Mouse (Mus musculus): ENCODE measurements around the gene Mrpl22. TPM values are rescaled to one million over a fixed set of nuclear protein-coding genes. Genes with fewer than 3 reads are reported as not detected.
A peak's percentile ranks its signal among the peaks of the same experiment; 100 is the strongest.

Gene Mrpl22
- polyA plus RNA-seq, 1 experiment from 2014 or later, result 81.7 TPM

GRCm38 (mm10) chr11:58132026-58132425 lies 39.4 kb upstream of the Mrpl22 start:
- Histone ChIP-seq H3K27ac (ENCODE audit: low read length) (no peak overlapping the region), H3K4me1 (ENCODE audit: insufficient read depth, low read depth, low read length) (no peaks in the 10 kb centered on the region), H3K9ac (replicated peaks; ENCODE audit: low read depth) (no peak overlapping the region), H3K36me3 (ENCODE audit: insufficient read depth, low read length) (peaks cover 30% of the 10 kb centered on the region; the same call in 1 of the 2 replicates), H3K27me3 (replicated peaks; ENCODE audit: insufficient read depth, low read length) (no peaks in the 10 kb centered on the region), H3K9me3 (ENCODE audit: low read length) (no peaks in the 10 kb centered on the region), H3K4me2 (replicated peaks; ENCODE audit: low read depth, low read length) (no peak overlapping the region), H3K4me3 (ENCODE audit: low read depth, low read length) (no peak overlapping the region)
- ATAC-seq (no peak), DNase-seq (ENCODE audit: low spot score) (no peak)
- no peak for TF ChIP-seq CTCF (IDR thresholded peaks at IDR 0.05)
- no peak for TF ChIP-seq EP300 (IDR thresholded peaks at IDR 0.05)
- 95% methylated on average over 3 of the region's 3 CpGs for WGBS

- ATAC-seq, result no peak
Observed at GRCm38 (mm10) chr11:58134869-58135268, 36.6 kb upstream of the Mrpl22 start.

GRCm38 (mm10) chr11:58135296-58135695 lies 36.2 kb upstream of the Mrpl22 start:
- no peaks in the 10 kb centered on the region for H3K9me3 ChIP-seq (ENCODE audit: low read length)
- no peaks in the 10 kb centered on the region for H3K4me1 ChIP-seq (ENCODE audit: insufficient read depth, low read depth, low read length)
- H3K27me3 ChIP-seq (replicated peaks; ENCODE audit: insufficient read depth, low read length), result no peaks in the 10 kb centered on the region
- TF ChIP-seq CTCF (IDR thresholded peaks at IDR 0.05), result no peak
- TF ChIP-seq EP300 (IDR thresholded peaks at IDR 0.05), result peak; percentile 22; the same call in 1 of the 2 replicates
- no peak overlapping the region for H3K4me2 ChIP-seq (replicated peaks; ENCODE audit: low read depth, low read length)
- DNase-seq (ENCODE audit: low spot score) (peak; percentile 55), ATAC-seq (peak; percentile 57)
- no peak overlapping the region for H3K9ac ChIP-seq (replicated peaks; ENCODE audit: low read depth)
- no peak overlapping the region for H3K27ac ChIP-seq (ENCODE audit: low read length)
- H3K36me3 ChIP-seq (ENCODE audit: insufficient read depth, low read length), result peaks cover 24% of the 10 kb centered on the region; the same call in 1 of the 2 replicates
- no peak overlapping the region for H3K4me3 ChIP-seq (ENCODE audit: low read depth, low read length)

More at GRCm38 (mm10) chr11:58134869-58135268, 36.6 kb upstream of the Mrpl22 start:
- Histone ChIP-seq H3K36me3 (ENCODE audit: insufficient read depth, low read length) (peaks cover 28% of the 10 kb centered on the region; the same call in 1 of the 2 replicates), H3K4me1 (ENCODE audit: insufficient read depth, low read depth, low read length) (no peaks in the 10 kb centered on the region), H3K27ac (ENCODE audit: low read length) (no peak overlapping the region), H3K4me2 (replicated peaks; ENCODE audit: low read depth, low read length) (no peak overlapping the region), H3K9ac (replicated peaks; ENCODE audit: low read depth) (no peak overlapping the region), H3K9me3 (ENCODE audit: low read length) (no peaks in the 10 kb centered on the region), H3K27me3 (replicated peaks; ENCODE audit: insufficient read depth, low read length) (no peaks in the 10 kb centered on the region), H3K4me3 (ENCODE audit: low read depth, low read length) (no peak overlapping the region)
- TF ChIP-seq CTCF (IDR thresholded peaks at IDR 0.05) (no peak), EP300 (IDR thresholded peaks at IDR 0.05) (no peak)
- DNase-seq (ENCODE audit: low spot score), result no peak

DNA sequence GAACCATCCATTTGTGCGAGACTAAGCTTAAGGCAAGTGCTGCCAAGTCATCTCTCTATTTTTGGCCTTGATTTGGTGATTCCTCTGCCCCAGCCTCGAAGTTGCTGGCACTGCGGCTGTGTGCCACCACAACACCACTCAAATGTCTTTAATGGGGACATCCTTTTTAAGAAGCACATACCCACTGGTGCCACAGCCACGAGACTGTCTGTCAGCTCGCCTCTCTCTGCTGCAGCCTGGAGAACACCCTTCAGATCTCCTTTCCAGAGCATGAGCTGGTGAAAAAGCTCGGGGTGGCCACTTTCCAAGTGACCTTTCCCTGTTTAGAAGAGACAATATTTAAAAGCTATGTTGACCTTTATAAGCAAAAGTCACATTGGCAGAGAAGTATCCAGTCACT lies 34.8 kb upstream of the Mrpl22 start:
- TF ChIP-seq EP300 (IDR thresholded peaks at IDR 0.05) (no peak), CTCF (IDR thresholded peaks at IDR 0.05) (no peak)
- Histone ChIP-seq H3K9ac (replicated peaks; ENCODE audit: low read depth) (no peak overlapping the region), H3K4me2 (replicated peaks; ENCODE audit: low read depth, low read length) (no peak overlapping the region), H3K27ac (ENCODE audit: low read length) (no peak overlapping the region), H3K9me3 (ENCODE audit: low read length) (no peaks in the 10 kb centered on the region), H3K4me3 (ENCODE audit: low read depth, low read length) (no peak overlapping the region), H3K4me1 (ENCODE audit: insufficient read depth, low read depth, low read length) (no peaks in the 10 kb centered on the region), H3K36me3 (ENCODE audit: insufficient read depth, low read length) (peaks cover 23% of the 10 kb centered on the region), H3K27me3 (replicated peaks; ENCODE audit: insufficient read depth, low read length) (no peaks in the 10 kb centered on the region)
- DNase-seq (ENCODE audit: low spot score), result no peak
- ATAC-seq, result no peak
- 94% methylated on average over 6 of the region's 6 CpGs for WGBS

DNA sequence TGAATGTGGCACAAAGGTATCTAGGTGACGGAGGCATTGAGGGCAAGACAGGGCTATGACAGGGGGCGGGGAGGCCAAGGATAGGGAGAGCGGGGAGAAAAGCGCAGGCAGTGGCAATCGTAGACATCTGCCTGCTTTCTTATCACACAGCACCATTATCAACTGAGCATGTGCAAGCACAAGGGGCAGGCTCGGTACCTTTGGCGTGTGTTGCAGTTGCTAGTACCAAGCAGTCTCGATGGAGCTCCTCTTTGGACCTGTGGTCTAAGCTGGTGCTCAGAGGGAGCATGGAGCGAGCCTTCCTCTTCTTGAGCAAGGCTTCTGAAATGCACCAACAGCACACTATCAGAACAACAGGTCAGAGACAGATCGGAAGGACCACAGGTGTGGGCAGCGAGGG lies 32.6 kb upstream of the Mrpl22 start:
- ATAC-seq (no peak), DNase-seq (ENCODE audit: low spot score) (no peak)
- TF ChIP-seq EP300 (IDR thresholded peaks at IDR 0.05) (no peak), CTCF (IDR thresholded peaks at IDR 0.05) (no peak)
- Histone ChIP-seq H3K36me3 (ENCODE audit: insufficient read depth, low read length) (peaks cover 23% of the 10 kb centered on the region), H3K27me3 (replicated peaks; ENCODE audit: insufficient read depth, low read length) (no peaks in the 10 kb centered on the region), H3K9me3 (ENCODE audit: low read length) (no peaks in the 10 kb centered on the region), H3K4me3 (ENCODE audit: low read depth, low read length) (no peak overlapping the region), H3K27ac (ENCODE audit: low read length) (no peak overlapping the region), H3K4me2 (replicated peaks; ENCODE audit: low read depth, low read length) (no peak overlapping the region), H3K4me1 (ENCODE audit: insufficient read depth, low read depth, low read length) (no peaks in the 10 kb centered on the region), H3K9ac (replicated peaks; ENCODE audit: low read depth) (no peak overlapping the region)
- WGBS, result 93% methylated on average over 11 of the region's 11 CpGs

DNA sequence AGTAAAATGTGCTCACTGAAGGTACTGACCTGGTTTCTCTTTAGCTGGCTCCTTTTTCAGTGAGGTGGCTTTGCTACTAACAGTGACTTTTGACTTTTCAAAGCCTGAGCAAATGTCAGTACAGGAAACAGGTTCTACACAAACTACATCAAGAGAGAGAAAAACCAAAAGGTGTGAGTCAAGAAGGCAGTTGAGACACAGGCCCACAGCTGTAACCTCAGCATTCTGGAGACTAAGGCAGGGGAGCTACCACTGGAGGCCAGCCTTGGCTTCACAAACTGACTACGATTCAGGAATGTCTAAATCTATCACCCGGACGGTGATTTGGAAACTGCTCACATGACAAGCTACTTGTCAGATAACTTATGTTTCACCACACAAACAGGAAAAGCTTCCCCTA lies 32.0 kb upstream of the Mrpl22 start:
- no peak overlapping the region for H3K27ac ChIP-seq (ENCODE audit: low read length)
- H3K4me1 ChIP-seq (ENCODE audit: insufficient read depth, low read depth, low read length), result no peaks in the 10 kb centered on the region
- ATAC-seq (no peak), DNase-seq (ENCODE audit: low spot score) (no peak)
- no peak overlapping the region for H3K4me2 ChIP-seq (replicated peaks; ENCODE audit: low read depth, low read length)
- no peaks in the 10 kb centered on the region for H3K27me3 ChIP-seq (replicated peaks; ENCODE audit: insufficient read depth, low read length)
- WGBS, result 76% methylated on average over 3 of the region's 3 CpGs
- H3K9me3 ChIP-seq (ENCODE audit: low read length), result no peaks in the 10 kb centered on the region
- H3K9ac ChIP-seq (replicated peaks; ENCODE audit: low read depth), result no peak overlapping the region
- no peak overlapping the region for H3K4me3 ChIP-seq (ENCODE audit: low read depth, low read length)
- TF ChIP-seq EP300 (IDR thresholded peaks at IDR 0.05), result no peak
- TF ChIP-seq CTCF (IDR thresholded peaks at IDR 0.05), result no peak
- peaks cover 23% of the 10 kb centered on the region for H3K36me3 ChIP-seq (ENCODE audit: insufficient read depth, low read length)
